Mouse (Mus musculus) cerebellum, adult 9-10 months (tissue): Measurements from ENCODE around the gene Vmn2r78.
"Not testable (repeated sequence)": the region's sequence is repeated elsewhere in the genome, so short reads cannot be mapped to it uniquely, and the experiment has no call there.

Experiments
- DNase-seq: peaks from one replicate; pipeline ENCODE4 v3.0.0; 2022

The Vmn2r78 gene

GRCm38 (mm10) chr7:86914794-86915193 is at the start of gene Vmn2r78:
TSS of gene Vmn2r78 (plus strand) at chr7:86915094.
- DNase-seq, result not testable (repeated sequence)

- DNase-seq, result no peak
These were observed 25.1 kb upstream of the Vmn2r78 start for GRCm38 (mm10) chr7:86889470-86890469.

GRCm38 (mm10) chr7:86937288-86937687 is 22.4 kb downstream of the Vmn2r78 start:
- no peak for DNase-seq

GRCm38 (mm10) chr7:86994700-86995099 is 79.8 kb downstream of the Vmn2r78 start:
- DNase-seq, result no peak

GRCm38 (mm10) chr7:86995815-86996214 is 80.9 kb downstream of the Vmn2r78 start, which contains the start of gene Vmn2r79:
TSS of gene Vmn2r79 (plus strand) at chr7:86996115.
- not testable (repeated sequence) for DNase-seq
